ENCODE assay signal across 8 mouse cellular contexts in the genomic region with DNA sequence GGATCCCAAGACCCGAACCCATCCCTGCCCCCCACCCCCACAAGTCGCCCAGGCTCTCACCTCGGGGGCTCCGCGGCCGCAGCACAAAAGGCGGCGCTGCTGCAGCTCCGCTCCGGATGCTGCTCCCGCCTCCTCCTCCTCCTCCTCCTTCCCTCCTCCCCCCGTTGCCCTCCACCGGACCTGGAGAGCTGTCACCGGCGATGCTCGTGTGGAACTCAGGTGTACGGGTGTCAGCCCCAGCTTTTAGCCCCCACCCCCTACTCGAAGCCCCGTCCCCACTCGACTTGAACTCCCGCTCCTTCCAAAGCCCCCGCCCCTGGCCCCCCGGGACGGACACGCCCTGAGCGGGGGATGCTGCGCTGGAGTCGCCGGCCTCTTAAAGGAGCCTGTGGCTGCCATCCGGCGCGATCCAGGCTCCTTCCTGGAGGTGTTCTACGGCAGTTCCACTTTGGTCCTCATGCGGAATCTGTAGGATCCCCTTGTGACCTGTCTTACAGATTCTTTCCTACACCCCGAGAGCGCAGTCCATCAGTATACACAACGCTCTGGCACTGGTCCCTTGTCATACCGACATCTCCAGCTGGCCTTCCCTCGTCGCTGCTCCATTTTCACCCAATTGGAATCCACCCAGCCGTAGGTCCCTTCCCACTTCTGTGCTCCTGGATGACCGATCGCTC. TPM values are rescaled to one million over a fixed set of nuclear protein-coding genes. Genes with fewer than 3 reads are reported as not detected.
A peak's percentile ranks its signal among the peaks of the same experiment; 100 is the strongest.
DNase-seq lines count a peak whose midpoint lies in the region; ATAC-seq and TF ChIP-seq lines count a peak whose summit lies in the region.

Gene Map3k12 (minus strand): TSS at position 337 of the 677 bp plus-strand sequence.

- peaks cover 14% of the 10 kb centered on the region for H3K36me3 ChIP-seq in ES-E14 (ENCODE audit: control insufficient read depth, insufficient read depth, low read length, poor library complexity, severe bottlenecking)
- peaks cover 12% of the 10 kb centered on the region; the same call in 1 of the 2 replicates for H3K36me3 ChIP-seq in forebrain, embryonic 15.5 days
- H3K36me3 ChIP-seq in liver, postnatal 0 days (replicated peaks; ENCODE audit: insufficient read depth, low read length): peaks cover under 1% of the 10 kb centered on the region
- no peaks in the 10 kb centered on the region for H3K36me3 ChIP-seq in thymus, adult 2 months (ENCODE audit: control insufficient read depth, insufficient read depth, low read length)

- peak within 1 kb of the TSS; percentile 36; the same call in 1 of the 2 replicates for H3K27ac ChIP-seq in ES-E14 (ENCODE audit: insufficient read depth, low read depth, low read length, poor library complexity, severe bottlenecking)
- H3K27ac ChIP-seq in forebrain, embryonic 15.5 days (replicated peaks): peak within 1 kb of the TSS; percentile 100
- peak within 1 kb of the TSS; percentile 98 for H3K27ac ChIP-seq in liver, postnatal 0 days (ENCODE audit: low read depth)
- H3K27ac ChIP-seq in thymus, adult 2 months (ENCODE audit: control insufficient read depth, insufficient read depth, low read length): peak within 1 kb of the TSS; percentile 49; the same call in 1 of the 2 replicates

- no peak for TF ChIP-seq EP300 in liver, postnatal 0 days (IDR thresholded peaks at IDR 0.05; ENCODE audit: low read depth)

- peak within 1 kb of the TSS; percentile 81 for H3K9ac ChIP-seq in ES-E14 (ENCODE audit: insufficient read depth, low read depth, low read length, poor library complexity, severe bottlenecking)
- peak within 1 kb of the TSS; percentile 88 for H3K9ac ChIP-seq in forebrain, embryonic 15.5 days (replicated peaks)
- peak within 1 kb of the TSS; percentile 88 for H3K9ac ChIP-seq in liver, postnatal 0 days (replicated peaks)

- DNase-seq in ES-E14 (ENCODE audit: low read depth, low spot score): no peak
- peak; percentile 81 for DNase-seq in cerebellum, adult 11 months
- DNase-seq in heart, postnatal 10 days: peak; percentile 81 to 82
- peak; percentile 76 for DNase-seq in layer of hippocampus, adult 11-12 months (ENCODE audit: low spot score)
- peak; percentile 65 for DNase-seq in liver, postnatal 0 days
- peak; percentile 57 for DNase-seq in ovary, adult 18-20 months (ENCODE audit: low spot score)
- peak; percentile 78 for DNase-seq in thymus, adult 2 months

- H3K9me3 ChIP-seq in ES-E14 (ENCODE audit: control insufficient read depth, insufficient read depth, low read depth, low read length): no peaks in the 10 kb centered on the region
- no peaks in the 10 kb centered on the region for H3K9me3 ChIP-seq in forebrain, embryonic 15.5 days
- H3K9me3 ChIP-seq in liver, postnatal 0 days (ENCODE audit: low read length): no peaks in the 10 kb centered on the region

- in situ Hi-C loops in ES-E14 (cut with MboI; ENCODE audit: low sequenced_read_pairs in 2 of 2, unreplicated experiment in 2 of 2): no loop called here

- H3K27me3 ChIP-seq in forebrain, embryonic 15.5 days: no peaks in the 10 kb centered on the region
- 0 out of 2 replicates have a peak, but pooled peaks cover 5% of the 10 kb centered on the region for H3K27me3 ChIP-seq in liver, postnatal 0 days (ENCODE audit: insufficient read depth, low read length)
- no peaks in the 10 kb centered on the region for H3K27me3 ChIP-seq in thymus, adult 2 months (ENCODE audit: control insufficient read depth, insufficient read depth, low read length)

- no peak for TF ChIP-seq POLR2A in thymus, adult 2 months (IDR thresholded peaks at IDR 0.05; ENCODE audit: control insufficient read depth, extremely low read depth, insufficient read depth, low read length, poor library complexity)

- peak; percentile 6; the same call in 1 of the 2 replicates for ATAC-seq in forebrain, embryonic 15.5 days (replicated peaks)
- no peak for ATAC-seq in liver, postnatal 0 days

- H3K4me2 ChIP-seq in forebrain, embryonic 15.5 days (replicated peaks): peak within 1 kb of the TSS; percentile 85
- peak within 1 kb of the TSS; percentile 100 for H3K4me2 ChIP-seq in liver, postnatal 0 days (ENCODE audit: low read depth, low read length)

- H3K4me3 ChIP-seq in ES-E14 (ENCODE audit: insufficient read depth in 1 of 2, low read depth in 1 of 2, low read length in 2 of 2, poor library complexity in 1 of 2, severe bottlenecking in 1 of 2): peak within 1 kb of the TSS; percentile 80 to 84
- H3K4me3 ChIP-seq in forebrain, embryonic 15.5 days: peak within 1 kb of the TSS; percentile 76
- H3K4me3 ChIP-seq in liver, postnatal 0 days (ENCODE audit: low read depth, low read length): peak within 1 kb of the TSS; percentile 62
- H3K4me3 ChIP-seq in thymus, adult 2 months (ENCODE audit: control insufficient read depth, insufficient read depth, low read length): peak within 1 kb of the TSS; percentile 59

- intact Hi-C loops in heart, postnatal 10 days (cut with DNase I): no loop called here

- TF ChIP-seq CTCF in liver, postnatal 0 days (IDR thresholded peaks at IDR 0.05; ENCODE audit: low read depth): no peak; the same call in 1 of the 2 replicates
- 0 out of 2 replicates have a peak, but pooled peaks have one; percentile 6 for TF ChIP-seq CTCF in thymus, adult 2 months (IDR thresholded peaks at IDR 0.05; ENCODE audit: borderline replicate concordance, control insufficient read depth, extremely low read depth, insufficient read depth, low read length, poor library complexity)

- H3K4me1 ChIP-seq in ES-E14 (ENCODE audit: control insufficient read depth in 2 of 2, insufficient read depth in 2 of 2, low read length in 2 of 2, poor library complexity in 1 of 2): peaks cover 0 to 9% of the 10 kb centered on the region in 2 experiments; a peak in 2 of 4 replicates
- H3K4me1 ChIP-seq in forebrain, embryonic 15.5 days: peaks cover 51% of the 10 kb centered on the region
- H3K4me1 ChIP-seq in liver, postnatal 0 days (ENCODE audit: insufficient read depth): peaks cover 21% of the 10 kb centered on the region
- H3K4me1 ChIP-seq in thymus, adult 2 months (replicated peaks; ENCODE audit: control insufficient read depth, insufficient read depth, low read length): peaks cover 15% of the 10 kb centered on the region

- under 1% methylated on average over 43 of the region's 43 CpGs for WGBS in forebrain, embryonic 15.5 days
- WGBS in liver, postnatal 0 days (ENCODE audit: insufficient replicate concordance): under 1% methylated on average over 43 of the region's 43 CpGs
- WGBS in thymus, adult 2 months: 1% methylated on average over 43 of the region's 43 CpGs

TF ChIP-seq in ES-E14, 5 proteins besides CTCF, POLR2A, EP300 and RAD21:
- 0 out of 2 replicates have a peak, but pooled peaks have one; percentile 18 for TF ChIP-seq HCFC1 (IDR thresholded peaks at IDR 0.05; ENCODE audit: borderline replicate concordance, insufficient read depth, low read length)
- no peak for TF ChIP-seq CHD2 (IDR thresholded peaks at IDR 0.05; ENCODE audit: low read depth, low read length)

RNA-seq across cellular contexts. Expression of gene Map3k12, which starts in this region (rescaled TPM):
- total RNA-seq in ES-E14 (2012; rRNA removed): 18.1 and 25.4 TPM in 2 replicates
- 55.3 and 55.9 TPM in 2 replicates for polyA plus RNA-seq in forebrain, embryonic 15.5 days (2015; fragmentation: Nextera tagmentation; extraction: Ambion mirVana)
- 1 to 10 TPM; 5.1 to 5.2 TPM for total RNA-seq in heart, postnatal 10 days (2021)
- 0.53 and 0.85 TPM in 2 replicates for polyA plus RNA-seq in liver, postnatal 0 days (2015; fragmentation: Nextera tagmentation; extraction: Ambion mirVana)
- polyA plus RNA-seq in thymus, adult 2 months (2012; rRNA removed): 11.3 and 12.7 TPM in 2 replicates

Comparison
In these comparisons a context has a peak if more than half of its experiments do, and no peak if none do; other contexts are left out.
1. Peak in DNase-seq, H3K4me3 ChIP-seq, H3K27ac ChIP-seq, H3K9ac ChIP-seq and H3K4me2 ChIP-seq in liver, postnatal 0 days; RNA of the gene not detected or under 1 TPM.
2. H3K27ac ChIP-seq: peak in every context shown above with its lines; median percentile 100 in forebrain, embryonic 15.5 days; 98 in liver, postnatal 0 days; 49 in thymus, adult 2 months; 36 in ES-E14.